Mouse (Mus musculus): ENCODE data around the gene Edil3.
"Not testable (repeated sequence)": the region's sequence is repeated elsewhere in the genome, so short reads cannot be mapped to it uniquely, and the experiment has no call there.

Gene Edil3

GRCm38 (mm10) chr13:88972355-88972754, 151.1 kb downstream of the Edil3 start:
- no peak for DNase-seq (ENCODE audit: low spot score)

GRCm38 (mm10) chr13:89007696-89008427, 186.6 kb downstream of the Edil3 start:
- no peak for DNase-seq (ENCODE audit: low spot score)

- DNase-seq (ENCODE audit: low spot score), result no peak
Observed at GRCm38 (mm10) chr13:89012500-89012899, 191.2 kb downstream of the Edil3 start.

- DNase-seq (ENCODE audit: low spot score), result no peak
Observed at GRCm38 (mm10) chr13:89029817-89030539, 208.7 kb downstream of the Edil3 start.

GRCm38 (mm10) chr13:89035711-89036110, 214.4 kb downstream of the Edil3 start:
- no peak for DNase-seq (ENCODE audit: low spot score)

- DNase-seq (ENCODE audit: low spot score), result no peak
Observed at GRCm38 (mm10) chr13:89041495-89041894, 220.2 kb downstream of the Edil3 start.

- DNase-seq (ENCODE audit: low spot score), result not testable (repeated sequence)
Observed at GRCm38 (mm10) chr13:89070132-89070531, 248.9 kb downstream of the Edil3 start.

GRCm38 (mm10) chr13:89076212-89076611, 254.9 kb downstream of the Edil3 start:
- no peak for DNase-seq (ENCODE audit: low spot score)

GRCm38 (mm10) chr13:89105889-89106288, 284.6 kb downstream of the Edil3 start:
- no peak for DNase-seq (ENCODE audit: low spot score)

GRCm38 (mm10) chr13:89117551-89117950, 296.3 kb downstream of the Edil3 start:
- no peak for DNase-seq (ENCODE audit: low spot score)

GRCm38 (mm10) chr13:89119809-89120208, 298.5 kb downstream of the Edil3 start:
- DNase-seq (ENCODE audit: low spot score), result no peak

GRCm38 (mm10) chr13:89122511-89123253, 301.4 kb downstream of the Edil3 start:
- no peak for DNase-seq (ENCODE audit: low spot score)

GRCm38 (mm10) chr13:89123396-89123795, 302.1 kb downstream of the Edil3 start:
- DNase-seq (ENCODE audit: low spot score), result no peak

- DNase-seq (ENCODE audit: low spot score), result peak; percentile 23
Observed at GRCm38 (mm10) chr13:89146056-89146547, 324.8 kb downstream of the Edil3 start.

GRCm38 (mm10) chr13:89151878-89152277, 330.6 kb downstream of the Edil3 start:
- DNase-seq (ENCODE audit: low spot score), result no peak

- no peak for DNase-seq (ENCODE audit: low spot score)
Observed at GRCm38 (mm10) chr13:89167960-89168359, 346.7 kb downstream of the Edil3 start.

GRCm38 (mm10) chr13:89170040-89170439, 348.8 kb downstream of the Edil3 start:
- no peak for DNase-seq (ENCODE audit: low spot score)

- DNase-seq (ENCODE audit: low spot score), result no peak
Observed at GRCm38 (mm10) chr13:89175154-89175553, 353.9 kb downstream of the Edil3 start.

GRCm38 (mm10) chr13:89189051-89189450, 367.8 kb downstream of the Edil3 start:
- DNase-seq (ENCODE audit: low spot score), result no peak

GRCm38 (mm10) chr13:89197019-89197418, 375.7 kb downstream of the Edil3 start:
- no peak for DNase-seq (ENCODE audit: low spot score)

- DNase-seq (ENCODE audit: low spot score), result no peak
Observed at GRCm38 (mm10) chr13:89199275-89199674, 378.0 kb downstream of the Edil3 start.

- no peak for DNase-seq (ENCODE audit: low spot score)
Observed at GRCm38 (mm10) chr13:89238104-89238503, 416.8 kb downstream of the Edil3 start.
